Mouse (Mus musculus) forebrain, embryonic 10.5 days (tissue): ENCODE measurements at regions not wholly inside any gene's neighbourhood (a gene's known extent, or its start where the extent isn't known, plus 50 kb on each side); places are given as distances from the start of the nearest gene placed in this dataset.
"Not testable (repeated sequence)": the region's sequence is repeated elsewhere in the genome, so short reads cannot be mapped to it uniquely, and the experiment has no call there.

Source experiments
- DNase-seq: peaks from one replicate; pipeline ENCODE4 v3.0.0-alpha.2; 2017; ENCODE audit warnings: low spot score; ENCODE audit errors: extremely low spot score
- H3K27ac ChIP-seq: fragments of 300-500 bp; sonication (generic); 2 replicates; pipeline ENCODE4 v1.5.1; 2016; ENCODE audit warnings: mild to moderate bottlenecking
- H3K27me3 ChIP-seq: fragments of 300-500 bp; sonication (generic); 2 replicates; pipeline ENCODE4 v1.6.1; 2016; ENCODE audit warnings: mild to moderate bottlenecking; ENCODE audit not compliant: poor library complexity, severe bottlenecking
- H3K36me3 ChIP-seq: fragments of 300-500 bp; sonication (generic); replicated peaks from 2 replicates; pipeline ENCODE4 v1.6.1; 2016; ENCODE audit warnings: mild to moderate bottlenecking, moderate library complexity
- H3K4me1 ChIP-seq: fragments of 300-500 bp; sonication (generic); 2 replicates; pipeline ENCODE4 v1.6.1; 2016
- H3K4me3 ChIP-seq: fragments of 300-500 bp; sonication (generic); 2 replicates; pipeline ENCODE4 v1.5.1; 2016; ENCODE audit warnings: mild to moderate bottlenecking, moderate library complexity
- H3K9me3 ChIP-seq: fragments of 300-500 bp; sonication (generic); 2 replicates; pipeline ENCODE4 v1.6.1; 2016; ENCODE audit warnings: mild to moderate bottlenecking, moderate library complexity
- WGBS: fragments of 180-500 bp; shearing (Covaris S2); methylation state at CpG from one replicate; pipeline ENCODE4 v1.1.7; 2016; 5-methylcytosine and 5-hydroxymethylcytosine counted together

- Histone ChIP-seq H3K36me3 (no peaks in the 10 kb centered on the region), H3K4me1 (peaks cover 24% of the 10 kb centered on the region), H3K9me3 (peaks cover 4% of the 10 kb centered on the region; the same call in 1 of the 2 replicates), H3K27me3 (peaks cover 12% of the 10 kb centered on the region), H3K4me3 (no peak overlapping the region), H3K27ac (no peak overlapping the region)
- no peak for DNase-seq
- 77% methylated on average over 8 of the region's 8 CpGs for WGBS
These were observed 162.1 kb upstream of the G2e3 start for GRCm38 (mm10) chr12:51185751-51186150.

- 26% methylated on average over 16 of the region's 16 CpGs for WGBS
- H3K27ac ChIP-seq: peak overlapping the region; percentile 12; the same call in 1 of the 2 replicates
- H3K36me3 ChIP-seq: no peaks in the 10 kb centered on the region
- H3K9me3 ChIP-seq: no peaks in the 10 kb centered on the region
- peaks cover 34% of the 10 kb centered on the region for H3K27me3 ChIP-seq
- DNase-seq: no peak
- peaks cover 21% of the 10 kb centered on the region for H3K4me1 ChIP-seq
- peak overlapping the region; percentile 24 for H3K4me3 ChIP-seq
These were observed 172.7 kb upstream of the G2e3 start for GRCm38 (mm10) chr12:51174906-51175756.

GRCm38 (mm10) chr12:51165186-51165585 lies 182.7 kb upstream of the G2e3 start:
- Histone ChIP-seq H3K27me3 (no peaks in the 10 kb centered on the region), H3K4me3 (no peak overlapping the region), H3K27ac (no peak overlapping the region), H3K9me3 (no peaks in the 10 kb centered on the region; the same call in 1 of the 2 replicates), H3K4me1 (no peaks in the 10 kb centered on the region), H3K36me3 (no peaks in the 10 kb centered on the region)
- WGBS: 93% methylated on average over 7 of the region's 7 CpGs
- no peak for DNase-seq

- Histone ChIP-seq H3K4me3 (no peak overlapping the region), H3K9me3 (no peaks in the 10 kb centered on the region; the same call in 1 of the 2 replicates), H3K4me1 (no peaks in the 10 kb centered on the region), H3K27ac (no peak overlapping the region), H3K36me3 (no peaks in the 10 kb centered on the region), H3K27me3 (no peaks in the 10 kb centered on the region)
- 87% methylated on average over 1 of the region's 1 CpGs for WGBS
- no peak for DNase-seq
These were observed 186.9 kb upstream of the G2e3 start for GRCm38 (mm10) chr12:51160995-51161394.

- no peak overlapping the region for H3K27ac ChIP-seq
- H3K36me3 ChIP-seq: no peaks in the 10 kb centered on the region
- no peaks in the 10 kb centered on the region for H3K27me3 ChIP-seq
- WGBS: 93% methylated on average over 1 of the region's 1 CpGs
- H3K4me1 ChIP-seq: no peaks in the 10 kb centered on the region
- no peak for DNase-seq
- H3K9me3 ChIP-seq: no peaks in the 10 kb centered on the region; the same call in 1 of the 2 replicates
- no peak overlapping the region for H3K4me3 ChIP-seq
These were observed 187.7 kb upstream of the G2e3 start for GRCm38 (mm10) chr12:51160122-51160521.

- DNase-seq: no peak
- Histone ChIP-seq H3K27me3 (no peaks in the 10 kb centered on the region), H3K4me1 (no peaks in the 10 kb centered on the region), H3K4me3 (no peak overlapping the region), H3K36me3 (no peaks in the 10 kb centered on the region), H3K27ac (no peak overlapping the region), H3K9me3 (no peaks in the 10 kb centered on the region)
- WGBS: 91% methylated on average over 8 of the region's 8 CpGs
These were observed 199.9 kb upstream of the G2e3 start for GRCm38 (mm10) chr12:51147963-51148362.

- Histone ChIP-seq H3K27ac (no peak overlapping the region), H3K36me3 (no peaks in the 10 kb centered on the region), H3K4me3 (no peak overlapping the region), H3K27me3 (no peaks in the 10 kb centered on the region), H3K4me1 (no peaks in the 10 kb centered on the region), H3K9me3 (no peaks in the 10 kb centered on the region)
- no peak for DNase-seq
These were observed 204.0 kb upstream of the G2e3 start for GRCm38 (mm10) chr12:51143840-51144239.

- WGBS: 56% methylated on average over 3 of the region's 3 CpGs
- Histone ChIP-seq H3K9me3 (no peaks in the 10 kb centered on the region), H3K27me3 (no peaks in the 10 kb centered on the region), H3K27ac (no peak overlapping the region), H3K36me3 (no peaks in the 10 kb centered on the region), H3K4me1 (no peaks in the 10 kb centered on the region), H3K4me3 (no peak overlapping the region)
- no peak for DNase-seq
These were observed 204.7 kb upstream of the G2e3 start for GRCm38 (mm10) chr12:51143196-51143595.

GRCm38 (mm10) chr12:51133676-51134075 lies 214.2 kb upstream of the G2e3 start:
- H3K27me3 ChIP-seq, H3K27ac ChIP-seq, H3K36me3 ChIP-seq, H3K9me3 ChIP-seq, H3K4me1 ChIP-seq, DNase-seq, H3K4me3 ChIP-seq: not testable (repeated sequence)
- 88% methylated on average over 5 of the region's 5 CpGs for WGBS

- no peak for DNase-seq
- Histone ChIP-seq H3K4me1 (no peaks in the 10 kb centered on the region), H3K27me3 (no peaks in the 10 kb centered on the region), H3K36me3 (no peaks in the 10 kb centered on the region), H3K4me3 (no peak overlapping the region), H3K9me3 (no peaks in the 10 kb centered on the region), H3K27ac (no peak overlapping the region)
These were observed 219.6 kb upstream of the G2e3 start for GRCm38 (mm10) chr12:51128274-51128673.

GRCm38 (mm10) chr12:51118781-51119180 lies 229.1 kb upstream of the G2e3 start:
- Histone ChIP-seq H3K9me3 (no peaks in the 10 kb centered on the region; the same call in 1 of the 2 replicates), H3K4me3 (no peak overlapping the region), H3K36me3 (no peaks in the 10 kb centered on the region), H3K27me3 (no peaks in the 10 kb centered on the region), H3K27ac (no peak overlapping the region), H3K4me1 (no peaks in the 10 kb centered on the region)
- WGBS: 95% methylated on average over 10 of the region's 10 CpGs
- DNase-seq: no peak

- 89% methylated on average over 14 of the region's 14 CpGs for WGBS
- Histone ChIP-seq H3K4me1 (no peaks in the 10 kb centered on the region), H3K9me3 (no peaks in the 10 kb centered on the region; the same call in 1 of the 2 replicates), H3K36me3 (no peaks in the 10 kb centered on the region), H3K4me3 (no peak overlapping the region), H3K27ac (no peak overlapping the region), H3K27me3 (no peaks in the 10 kb centered on the region)
- no peak for DNase-seq
These were observed 229.7 kb upstream of the G2e3 start for GRCm38 (mm10) chr12:51118021-51118694.

- Histone ChIP-seq H3K36me3 (no peaks in the 10 kb centered on the region), H3K27ac (no peak overlapping the region), H3K4me3 (no peak overlapping the region), H3K27me3 (no peaks in the 10 kb centered on the region), H3K9me3 (no peaks in the 10 kb centered on the region; the same call in 1 of the 2 replicates), H3K4me1 (no peaks in the 10 kb centered on the region)
- WGBS: 83% methylated on average over 8 of the region's 8 CpGs
- no peak for DNase-seq
These were observed 230.3 kb upstream of the G2e3 start for GRCm38 (mm10) chr12:51117436-51118020.
